Mouse (Mus musculus) bone marrow macrophage, adult 2 months (primary cell): Measurements from ENCODE around the gene Slc22a18.

Source experiments
- CTCF ChIP-seq: IDR thresholded peaks from 2 replicates; pipeline ENCODE4 v1.5.1; 2012; ENCODE audit warnings: low read depth, mild to moderate bottlenecking, low read length, moderate library complexity
- POLR2A ChIP-seq: IDR thresholded peaks from 2 replicates; pipeline ENCODE4 v1.6.1; 2012; ENCODE audit warnings: mild to moderate bottlenecking, low read depth, low read length, borderline replicate concordance

DNA sequence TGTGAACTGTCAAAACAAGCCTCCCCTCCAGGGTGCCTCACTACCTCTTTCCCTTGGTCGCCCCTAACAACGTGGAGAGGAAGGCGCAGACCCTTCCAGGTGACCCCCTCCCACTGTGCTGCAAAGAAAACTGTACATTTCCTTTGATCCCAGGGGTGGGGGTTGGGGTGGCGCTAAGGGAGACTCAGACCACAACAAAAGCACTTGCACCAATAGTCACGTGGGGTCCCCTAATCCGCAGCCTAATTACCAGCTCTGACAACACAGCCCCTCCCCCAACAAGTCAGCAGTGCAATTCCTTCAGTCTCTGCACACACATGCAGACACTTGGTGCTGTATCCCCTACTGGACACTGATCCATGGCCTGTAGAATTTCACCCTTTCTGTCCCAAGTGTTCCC lies 5.8 kb upstream of the Slc22a18 start:
- TF ChIP-seq CTCF (no peak), POLR2A (no peak)
